Mouse (Mus musculus): ENCODE results near the gene Efcab10. TPM values are rescaled to one million over a fixed set of nuclear protein-coding genes. Genes with fewer than 3 reads are reported as not detected.

The Efcab10 gene
- not detected in 4 replicates for total RNA-seq (2023; ENCODE audit: inconsistent age)

GRCm38 (mm10) chr12:33394804-33395623 lies at the start of gene Efcab10:
TSS of gene Efcab10 (plus strand) at chr12:33394854.

GRCm38 (mm10) chr12:33429387-33430160 lies 34.9 kb downstream of the Efcab10 start, which contains the start of gene Twistnb:
TSS of gene Twistnb (plus strand) at chr12:33429635.

Other genes starting within 250 kb of the Efcab10 start
- 80.1 to 86.9 TPM (median 83.2 TPM) in 4 replicates for gene Atxn7l1, start 247.2 kb upstream of the Efcab10 start, total RNA-seq (2023; ENCODE audit: inconsistent age)
- 60.0 to 71.9 TPM (median 65.1 TPM) in 4 replicates for gene Twistnb, start 34.8 kb downstream of the Efcab10 start, total RNA-seq (2023; ENCODE audit: inconsistent age)

Measured in B cell, adult (primary cell).